Mouse (Mus musculus): ENCODE results near the gene Shcbp1l. TPM values are rescaled to one million over a fixed set of nuclear protein-coding genes. Genes with fewer than 3 reads are reported as not detected.
"Not testable (repeated sequence)": the region's sequence is repeated elsewhere in the genome, so short reads cannot be mapped to it uniquely, and the experiment has no call there.

Gene Shcbp1l
- polyA plus RNA-seq, 1 experiment from 2014 or later, result 0.39 TPM

GRCm38 (mm10) chr1:153479296-153479695 is 54.3 kb downstream of the Shcbp1l start:
- no peak for ATAC-seq (replicated peaks)
- Histone ChIP-seq H3K4me3 (no peak overlapping the region), H3K27ac (no peak overlapping the region), H3K27me3 (replicated peaks) (no peaks in the 10 kb centered on the region), H3K9ac (no peak overlapping the region), H3K4me2 (no peak overlapping the region), H3K9me3 (no peaks in the 10 kb centered on the region), H3K4me1 (peaks cover 9% of the 10 kb centered on the region), H3K36me3 (replicated peaks) (peaks cover 51% of the 10 kb centered on the region)
- 90% methylated on average over 1 of the region's 1 CpGs for WGBS

GRCm38 (mm10) chr1:153480386-153481024 is 55.5 kb downstream of the Shcbp1l start:
- peak; percentile 28; the same call in 1 of the 2 replicates for ATAC-seq (replicated peaks)
- peaks cover 21% of the 10 kb centered on the region for H3K4me1 ChIP-seq
- no peak overlapping the region for H3K4me3 ChIP-seq
- peaks cover 44% of the 10 kb centered on the region for H3K36me3 ChIP-seq (replicated peaks)
- 58% methylated on average over 1 of the region's 1 CpGs for WGBS
- H3K9ac ChIP-seq, result no peak overlapping the region
- no peak overlapping the region for H3K4me2 ChIP-seq
- no peak overlapping the region for H3K27ac ChIP-seq
- H3K9me3 ChIP-seq, result no peaks in the 10 kb centered on the region
- H3K27me3 ChIP-seq (replicated peaks), result no peaks in the 10 kb centered on the region

GRCm38 (mm10) chr1:153481025-153481412 is 56.1 kb downstream of the Shcbp1l start:
- 70% methylated on average over 1 of the region's 1 CpGs for WGBS
- no peak overlapping the region for H3K4me2 ChIP-seq
- peaks cover 43% of the 10 kb centered on the region for H3K36me3 ChIP-seq (replicated peaks)
- no peak overlapping the region for H3K27ac ChIP-seq
- H3K27me3 ChIP-seq (replicated peaks), result no peaks in the 10 kb centered on the region
- H3K9me3 ChIP-seq, result no peaks in the 10 kb centered on the region
- H3K4me3 ChIP-seq, result no peak overlapping the region
- H3K9ac ChIP-seq, result no peak overlapping the region
- ATAC-seq (replicated peaks), result 0 out of 2 replicates have a peak, but pooled peaks have one; percentile 19
- H3K4me1 ChIP-seq, result peaks cover 26% of the 10 kb centered on the region

- no peak overlapping the region for H3K27ac ChIP-seq
- H3K36me3 ChIP-seq (replicated peaks), result peaks cover 9% of the 10 kb centered on the region
- peak overlapping the region; percentile 99 for H3K4me3 ChIP-seq
- peak overlapping the region; percentile 65 for H3K4me2 ChIP-seq
- peaks cover 34% of the 10 kb centered on the region for H3K4me1 ChIP-seq
- no peak for ATAC-seq (replicated peaks)
- no peaks in the 10 kb centered on the region for H3K27me3 ChIP-seq (replicated peaks)
- 39% methylated on average over 2 of the region's 2 CpGs for WGBS
- H3K9me3 ChIP-seq, result no peaks in the 10 kb centered on the region
- no peak overlapping the region; the same call in none of the 2 replicates for H3K9ac ChIP-seq
These were observed 60.3 kb downstream of the Shcbp1l start for GRCm38 (mm10) chr1:153485201-153485796.

GRCm38 (mm10) chr1:153486120-153486519 is 61.2 kb downstream of the Shcbp1l start:
- Histone ChIP-seq H3K4me3 (peak overlapping the region; percentile 99), H3K4me1 (peaks cover 34% of the 10 kb centered on the region), H3K4me2 (peak overlapping the region; percentile 65), H3K9ac (peak overlapping the region; percentile 96)
- H3K27ac ChIP-seq; H3K36me3 ChIP-seq (replicated peaks); H3K9me3 ChIP-seq; H3K27me3 ChIP-seq (replicated peaks); ATAC-seq (replicated peaks): not testable (repeated sequence)
- WGBS, result 13% methylated on average over 6 of the region's 6 CpGs

- Histone ChIP-seq H3K9ac (peak overlapping the region; percentile 96), H3K27ac (peak overlapping the region; percentile 93), H3K36me3 (replicated peaks) (no peaks in the 10 kb centered on the region), H3K4me3 (peak overlapping the region; percentile 99), H3K9me3 (no peaks in the 10 kb centered on the region), H3K4me1 (peaks cover 34% of the 10 kb centered on the region), H3K27me3 (replicated peaks) (no peaks in the 10 kb centered on the region), H3K4me2 (peak overlapping the region; percentile 65)
- peak; percentile 87 for ATAC-seq (replicated peaks)
- under 1% methylated on average over 64 of the region's 64 CpGs for WGBS
These were observed 62.0 kb downstream of the Shcbp1l start for GRCm38 (mm10) chr1:153486767-153487499.

GRCm38 (mm10) chr1:153487500-153487879 is 62.5 kb downstream of the Shcbp1l start, which contains the start of gene Dhx9:
Gene Dhx9 (minus strand): TSS chr1:153487660.
- peak within 1 kb of the TSS; percentile 93 for H3K27ac ChIP-seq
- peak within 1 kb of the TSS; percentile 99 for H3K4me3 ChIP-seq
- no peaks in the 10 kb centered on the region for H3K9me3 ChIP-seq
- peak within 1 kb of the TSS; percentile 65 for H3K4me2 ChIP-seq
- no peaks in the 10 kb centered on the region for H3K36me3 ChIP-seq (replicated peaks)
- H3K4me1 ChIP-seq, result peaks cover 34% of the 10 kb centered on the region
- WGBS, result under 1% methylated on average over 35 of the region's 35 CpGs
- ATAC-seq (replicated peaks), result peak; percentile 93
- peak within 1 kb of the TSS; percentile 96 for H3K9ac ChIP-seq
- no peaks in the 10 kb centered on the region for H3K27me3 ChIP-seq (replicated peaks)

- H3K4me1 ChIP-seq, result peaks cover 27% of the 10 kb centered on the region
These were observed 64.2 kb downstream of the Shcbp1l start for GRCm38 (mm10) chr1:153489132-153489531.

GRCm38 (mm10) chr1:153489540-153489939 is 64.6 kb downstream of the Shcbp1l start:
- Histone ChIP-seq H3K4me3 (no peak overlapping the region), H3K27ac (no peak overlapping the region), H3K4me1 (peaks cover 23% of the 10 kb centered on the region), H3K4me2 (no peak overlapping the region), H3K9me3 (no peaks in the 10 kb centered on the region), H3K9ac (no peak overlapping the region), H3K27me3 (replicated peaks) (no peaks in the 10 kb centered on the region), H3K36me3 (replicated peaks) (no peaks in the 10 kb centered on the region)
- ATAC-seq (replicated peaks), result no peak
- 49% methylated on average over 2 of the region's 2 CpGs for WGBS

More at GRCm38 (mm10) chr1:153489132-153489531, 64.2 kb downstream of the Shcbp1l start:
- no peaks in the 10 kb centered on the region for H3K27me3 ChIP-seq (replicated peaks)
- WGBS, result 45% methylated on average over 7 of the region's 7 CpGs
- no peak for ATAC-seq (replicated peaks)
- no peaks in the 10 kb centered on the region for H3K36me3 ChIP-seq (replicated peaks)
- no peaks in the 10 kb centered on the region for H3K9me3 ChIP-seq
- H3K4me3 ChIP-seq, result no peak overlapping the region
- no peak overlapping the region for H3K27ac ChIP-seq
- no peak overlapping the region for H3K9ac ChIP-seq
- H3K4me2 ChIP-seq, result no peak overlapping the region

GRCm38 (mm10) chr1:153489963-153490362 is 65.0 kb downstream of the Shcbp1l start:
- Histone ChIP-seq H3K36me3 (replicated peaks) (no peaks in the 10 kb centered on the region), H3K27ac (no peak overlapping the region), H3K9me3 (no peaks in the 10 kb centered on the region), H3K27me3 (replicated peaks) (no peaks in the 10 kb centered on the region), H3K4me2 (no peak overlapping the region), H3K4me1 (peaks cover 18% of the 10 kb centered on the region), H3K4me3 (no peak overlapping the region), H3K9ac (no peak overlapping the region)
- no peak for ATAC-seq (replicated peaks)
- WGBS, result 92% methylated on average over 4 of the region's 4 CpGs

GRCm38 (mm10) chr1:153491345-153491744 is 66.4 kb downstream of the Shcbp1l start:
- no peak overlapping the region for H3K27ac ChIP-seq
- H3K27me3 ChIP-seq (replicated peaks), result no peaks in the 10 kb centered on the region
- H3K4me1 ChIP-seq, result peaks cover 5% of the 10 kb centered on the region; the same call in 1 of the 2 replicates
- 82% methylated on average over 2 of the region's 2 CpGs for WGBS
- H3K4me2 ChIP-seq, result no peak overlapping the region
- H3K9ac ChIP-seq, result no peak overlapping the region
- no peaks in the 10 kb centered on the region for H3K9me3 ChIP-seq
- no peak overlapping the region for H3K4me3 ChIP-seq
- no peaks in the 10 kb centered on the region for H3K36me3 ChIP-seq (replicated peaks)
- ATAC-seq (replicated peaks), result no peak

GRCm38 (mm10) chr1:153491822-153492221 is 66.9 kb downstream of the Shcbp1l start:
- Histone ChIP-seq H3K4me3 (no peak overlapping the region), H3K36me3 (replicated peaks) (no peaks in the 10 kb centered on the region)
- WGBS, result 85% methylated on average over 1 of the region's 1 CpGs

More at GRCm38 (mm10) chr1:153491822-153492221, 66.9 kb downstream of the Shcbp1l start:
- Histone ChIP-seq H3K27me3 (replicated peaks) (no peaks in the 10 kb centered on the region), H3K9me3 (no peaks in the 10 kb centered on the region), H3K27ac (no peak overlapping the region), H3K4me2 (no peak overlapping the region), H3K9ac (no peak overlapping the region), H3K4me1 (peaks cover 5% of the 10 kb centered on the region; the same call in 1 of the 2 replicates)
- no peak for ATAC-seq (replicated peaks)
